Mouse (Mus musculus) bone marrow, adult 2 months (tissue): Measurements from ENCODE around the gene Uap1.

Experiments used
- CTCF ChIP-seq: fragments of 200-500 bp; IDR thresholded peaks from 2 replicates; pipeline ENCODE4 v1.5.1; 2011; ENCODE audit warnings: low read length, control low read depth; ENCODE audit not compliant: control insufficient read depth, insufficient read depth
- POLR2A ChIP-seq: fragments of 200-500 bp; IDR thresholded peaks from 2 replicates; pipeline ENCODE4 v1.6.1; 2011; ENCODE audit warnings: low read depth, mild to moderate bottlenecking, control low read depth, low read length, borderline replicate concordance; ENCODE audit not compliant: control insufficient read depth

DNA sequence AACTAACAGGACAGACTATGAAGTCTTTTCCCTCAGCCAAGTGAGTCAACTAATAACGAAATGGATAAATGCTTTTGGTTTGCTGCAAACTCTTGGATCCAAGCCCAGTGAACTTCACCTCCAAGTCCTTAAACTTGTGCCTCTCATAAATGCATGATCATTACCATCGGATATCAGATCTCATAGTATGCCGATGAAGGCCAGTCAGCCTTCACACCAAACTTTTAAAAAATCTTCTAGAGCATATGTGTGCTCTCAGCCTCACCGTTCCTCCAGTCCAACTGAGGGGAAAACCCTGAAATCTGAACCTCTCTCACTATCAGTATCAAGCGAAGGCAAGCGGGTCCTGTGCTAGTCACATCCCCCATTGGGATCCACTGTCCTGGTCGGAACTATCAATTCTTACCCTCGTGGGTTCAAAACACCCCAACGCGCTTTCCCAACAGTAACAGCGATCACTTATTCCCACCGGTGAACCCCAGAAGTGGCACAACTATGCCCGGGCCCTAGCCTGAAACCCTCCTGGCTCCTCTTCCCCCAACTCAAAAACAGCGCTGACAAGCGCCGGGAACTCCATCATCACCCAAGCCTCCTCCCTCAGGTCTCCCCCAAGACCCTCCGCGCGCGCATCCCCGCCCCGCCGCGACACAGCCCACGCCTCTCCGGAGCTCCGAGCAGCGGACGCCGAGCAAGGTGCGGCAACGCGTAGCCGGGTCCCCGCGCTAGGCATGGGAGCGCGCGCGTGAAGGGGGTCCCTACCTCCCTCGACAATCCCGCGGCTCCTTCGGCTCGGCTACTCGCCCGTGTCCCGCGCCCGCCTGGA lies 555 bp downstream of the Uap1 start:
- TF ChIP-seq CTCF, result no peak
- no peak for TF ChIP-seq POLR2A
